Mouse (Mus musculus): Measurements from ENCODE around the gene Samd11. TPM values are rescaled to one million over a fixed set of nuclear protein-coding genes. Genes with fewer than 3 reads are reported as not detected.
A peak's percentile ranks its signal among the peaks of the same experiment; 100 is the strongest.

Gene Samd11
- 2.6 TPM in 2 replicates for polyA plus RNA-seq (2014; fragmentation: Nextera tagmentation; extraction: Ambion mirVana)

DNA sequence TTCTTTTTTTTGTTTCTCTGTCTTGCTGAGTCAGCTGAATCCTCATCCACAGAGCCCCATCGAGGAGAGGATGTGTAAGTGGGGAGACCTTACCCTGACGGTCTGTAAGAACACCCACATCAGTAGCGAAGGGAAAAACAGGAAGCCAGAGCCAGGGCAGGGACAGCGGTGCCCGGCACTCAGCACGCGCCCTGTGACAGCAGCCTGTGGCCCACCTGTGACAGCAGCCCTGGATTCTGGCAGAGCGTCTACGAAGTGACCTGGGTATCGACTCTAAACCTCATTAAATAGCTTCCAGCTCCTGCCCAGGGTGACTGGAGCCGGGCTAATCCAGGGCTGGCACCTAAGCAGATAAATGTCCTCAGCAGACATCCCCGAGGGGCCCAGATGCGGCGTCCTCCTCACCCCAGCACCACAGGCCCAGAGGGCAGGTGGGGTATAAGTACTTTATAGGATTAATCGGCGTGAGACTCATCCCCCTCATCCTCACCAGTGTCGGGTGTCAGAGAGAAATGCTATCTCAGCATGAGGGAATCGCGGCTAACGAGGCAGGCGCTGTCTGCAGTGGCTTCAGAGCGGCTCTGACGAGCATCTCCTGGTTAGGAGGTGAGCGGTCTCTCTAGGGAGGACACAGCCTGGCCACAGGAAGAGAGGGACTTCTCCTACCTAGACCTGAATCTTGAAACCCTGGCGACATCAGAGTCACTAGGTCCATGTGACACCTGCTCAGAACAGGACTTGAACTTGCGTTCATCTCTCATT, at the start of gene Samd11:
Samd11 (minus strand) TSS at position 580 of the 762 bp plus-strand sequence.
- no peaks in the 10 kb centered on the region for H3K36me3 ChIP-seq (ENCODE audit: control insufficient read depth, insufficient read depth, low read length)
- peak within 1 kb of the TSS; percentile 24 for H3K4me3 ChIP-seq (ENCODE audit: low read depth, low read length)
- DNase-seq (ENCODE audit: low spot score, missing footprints) = peak; percentile 91
- peak within 1 kb of the TSS; percentile 30; the same call in 1 of the 2 replicates for H3K9ac ChIP-seq (ENCODE audit: low read length)
- peak within 1 kb of the TSS; percentile 38 for H3K4me2 ChIP-seq
- ATAC-seq (ENCODE audit: low FRiP score) = peak; percentile 36
- no peak within 1 kb of the TSS for H3K27ac ChIP-seq (ENCODE audit: low read depth, low read length)
- H3K9me3 ChIP-seq (ENCODE audit: control insufficient read depth, low read length) = no peaks in the 10 kb centered on the region
- peaks cover 5% of the 10 kb centered on the region; the same call in 1 of the 2 replicates for H3K4me1 ChIP-seq (ENCODE audit: control insufficient read depth, insufficient read depth, low read length)
- H3K27me3 ChIP-seq (ENCODE audit: control insufficient read depth, insufficient read depth, low read length) = peaks cover 24% of the 10 kb centered on the region
- whole genome bisulfite sequencing = 1% methylated on average over 26 of the region's 26 CpGs

DNA sequence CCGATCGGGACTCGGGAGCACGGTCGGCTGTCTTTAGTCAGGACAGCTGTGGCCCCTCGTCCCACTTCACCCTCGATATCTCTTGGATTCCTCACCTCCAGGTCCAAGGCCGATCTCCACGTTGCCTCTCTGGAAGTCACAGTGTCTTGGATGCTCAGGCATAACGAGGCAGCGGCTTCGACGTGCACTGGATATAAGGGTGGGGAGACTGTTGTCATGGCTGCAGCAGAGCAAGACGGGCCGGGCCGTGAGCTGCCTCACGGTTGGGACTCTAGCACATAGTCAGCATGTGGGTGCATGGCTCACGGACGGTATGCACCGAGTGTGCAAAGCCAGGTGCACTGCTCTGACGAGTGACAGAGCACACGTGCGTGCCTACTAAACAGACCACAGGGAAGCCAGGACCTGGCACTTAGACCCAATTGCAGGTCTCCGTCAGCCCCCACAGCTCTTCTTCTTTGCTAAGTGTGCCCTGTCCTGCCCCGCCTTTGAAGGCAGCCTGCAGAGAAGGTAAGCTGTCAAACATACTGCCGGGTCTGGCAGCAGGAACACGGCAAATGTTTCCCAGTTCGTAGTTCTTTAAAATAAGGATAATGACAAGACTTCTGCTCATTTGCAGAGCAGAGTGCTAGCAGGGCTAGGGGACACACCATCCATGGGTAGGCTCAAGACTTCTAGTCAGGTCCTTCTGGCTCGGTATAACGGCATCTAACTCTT, 938 bp downstream of the Samd11 start:
- WGBS = 2% methylated on average over 28 of the region's 30 CpGs
- no peak overlapping the region for H3K27ac ChIP-seq (ENCODE audit: low read depth, low read length)
- no peaks in the 10 kb centered on the region for H3K9me3 ChIP-seq (ENCODE audit: control insufficient read depth, low read length)
- H3K9ac ChIP-seq (ENCODE audit: low read length) = peak overlapping the region; percentile 30; the same call in 1 of the 2 replicates
- peak overlapping the region; percentile 38 for H3K4me2 ChIP-seq
- H3K4me3 ChIP-seq (ENCODE audit: low read depth, low read length) = peak overlapping the region; percentile 24
- H3K36me3 ChIP-seq (ENCODE audit: control insufficient read depth, insufficient read depth, low read length) = no peaks in the 10 kb centered on the region
- peak; percentile 74 for ATAC-seq (ENCODE audit: low FRiP score)
- peaks cover 5% of the 10 kb centered on the region; the same call in 1 of the 2 replicates for H3K4me1 ChIP-seq (ENCODE audit: control insufficient read depth, insufficient read depth, low read length)
- peaks cover 24% of the 10 kb centered on the region for H3K27me3 ChIP-seq (ENCODE audit: control insufficient read depth, insufficient read depth, low read length)
- peak; percentile 93 for DNase-seq (ENCODE audit: low spot score, missing footprints)

DNA sequence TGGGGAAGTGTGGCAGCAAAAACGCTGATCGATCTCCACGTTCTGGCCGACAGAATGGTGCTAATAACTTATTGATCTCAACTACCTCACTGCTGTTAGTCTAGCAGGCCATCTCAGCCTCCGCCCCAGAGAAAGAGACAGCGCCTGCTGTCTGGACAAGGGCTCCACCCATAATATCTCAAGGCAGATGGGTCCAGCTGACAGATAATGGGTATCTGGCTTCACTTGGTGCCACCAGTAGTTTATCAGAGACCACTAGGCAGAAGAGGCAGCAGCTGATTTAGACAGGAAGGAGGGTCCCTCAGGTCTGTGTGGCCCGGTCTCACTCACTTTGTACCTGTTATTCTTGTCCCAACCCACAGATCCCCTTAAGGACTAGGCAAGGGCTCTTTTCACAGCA, 2.4 kb downstream of the Samd11 start:
- WGBS = 45% methylated on average over 7 of the region's 7 CpGs
- peaks cover 1% of the 10 kb centered on the region; the same call in 1 of the 2 replicates for H3K36me3 ChIP-seq (ENCODE audit: control insufficient read depth, insufficient read depth, low read length)
- DNase-seq (ENCODE audit: low spot score, missing footprints) (no peak), ATAC-seq (ENCODE audit: low FRiP score) (0 out of 2 replicates have a peak, but pooled peaks have one; percentile 30)
- no peak overlapping the region for H3K9ac ChIP-seq (ENCODE audit: low read length)
- no peak overlapping the region for H3K27ac ChIP-seq (ENCODE audit: low read depth, low read length)
- no peak overlapping the region for H3K4me2 ChIP-seq
- peaks cover 24% of the 10 kb centered on the region for H3K27me3 ChIP-seq (ENCODE audit: control insufficient read depth, insufficient read depth, low read length)
- no peak overlapping the region for H3K4me3 ChIP-seq (ENCODE audit: low read depth, low read length)
- H3K9me3 ChIP-seq (ENCODE audit: control insufficient read depth, low read length) = no peaks in the 10 kb centered on the region
- H3K4me1 ChIP-seq (ENCODE audit: control insufficient read depth, insufficient read depth, low read length) = peaks cover 5% of the 10 kb centered on the region; the same call in 1 of the 2 replicates

DNA sequence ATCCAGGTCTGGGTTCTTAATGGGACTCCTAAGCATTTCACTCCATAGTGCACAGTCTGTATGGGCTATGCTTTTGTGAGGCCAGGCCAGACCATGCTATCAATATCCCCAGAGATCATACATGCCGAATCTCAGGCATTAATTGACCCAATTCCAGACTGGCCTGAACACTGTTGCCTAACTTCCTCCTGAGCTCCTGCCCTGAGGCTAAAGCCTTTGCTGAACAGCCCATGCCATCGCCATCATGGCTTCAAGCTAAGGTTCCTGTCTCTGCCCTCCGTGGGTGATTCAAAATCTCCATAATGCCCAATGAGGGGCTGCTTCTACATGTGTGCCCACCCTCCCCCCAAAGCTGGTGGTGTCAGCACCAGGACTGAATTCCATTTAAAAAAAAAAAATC, 2.8 kb downstream of the Samd11 start:
- Histone ChIP-seq H3K36me3 (ENCODE audit: control insufficient read depth, insufficient read depth, low read length) (peaks cover 6% of the 10 kb centered on the region; the same call in 1 of the 2 replicates), H3K4me2 (no peak overlapping the region), H3K9ac (ENCODE audit: low read length) (no peak overlapping the region), H3K4me1 (ENCODE audit: control insufficient read depth, insufficient read depth, low read length) (peaks cover 5% of the 10 kb centered on the region; the same call in 1 of the 2 replicates), H3K9me3 (ENCODE audit: control insufficient read depth, low read length) (no peaks in the 10 kb centered on the region), H3K27me3 (ENCODE audit: control insufficient read depth, insufficient read depth, low read length) (peaks cover 24% of the 10 kb centered on the region), H3K4me3 (ENCODE audit: low read depth, low read length) (no peak overlapping the region), H3K27ac (ENCODE audit: low read depth, low read length) (0 out of 2 replicates have a peak overlapping the region, but pooled peaks have one; percentile 35)
- WGBS = 41% methylated on average over 3 of the region's 3 CpGs
- ATAC-seq (ENCODE audit: low FRiP score) (peak; percentile 25; the same call in 1 of the 2 replicates), DNase-seq (ENCODE audit: low spot score, missing footprints) (no peak)

DNA sequence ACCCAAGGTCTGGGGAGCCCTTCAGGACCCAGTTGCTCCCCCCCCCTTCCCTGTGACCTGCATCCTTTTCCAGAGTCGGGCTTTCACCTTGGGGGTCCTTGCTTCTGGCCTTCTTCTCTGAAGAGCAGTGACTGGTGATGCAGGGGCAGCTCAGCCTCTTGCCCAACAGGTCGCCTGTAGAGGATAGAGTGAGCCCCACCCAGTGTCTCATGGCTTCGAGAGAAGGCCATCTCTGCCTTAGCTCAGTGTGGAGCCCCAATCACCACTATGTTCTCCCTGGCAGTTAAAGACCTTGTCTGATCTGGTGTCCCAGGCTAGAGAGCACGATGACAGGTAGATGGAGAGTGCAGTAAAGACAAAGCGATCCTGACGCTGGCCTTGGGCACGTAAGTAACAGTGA, 3.3 kb downstream of the Samd11 start:
- Histone ChIP-seq H3K36me3 (ENCODE audit: control insufficient read depth, insufficient read depth, low read length) (peaks cover 6% of the 10 kb centered on the region; the same call in 1 of the 2 replicates), H3K27ac (ENCODE audit: low read depth, low read length) (peak overlapping the region; percentile 35; the same call in 1 of the 2 replicates), H3K9me3 (ENCODE audit: control insufficient read depth, low read length) (no peaks in the 10 kb centered on the region), H3K4me1 (ENCODE audit: control insufficient read depth, insufficient read depth, low read length) (peaks cover 5% of the 10 kb centered on the region; the same call in 1 of the 2 replicates), H3K4me3 (ENCODE audit: low read depth, low read length) (no peak overlapping the region), H3K9ac (ENCODE audit: low read length) (no peak overlapping the region), H3K4me2 (no peak overlapping the region), H3K27me3 (ENCODE audit: control insufficient read depth, insufficient read depth, low read length) (peaks cover 24% of the 10 kb centered on the region)
- 35% methylated on average over 7 of the region's 7 CpGs for WGBS
- DNase-seq (ENCODE audit: low spot score, missing footprints) = no peak
- no peak; the same call in 1 of the 2 replicates for ATAC-seq (ENCODE audit: low FRiP score)

DNA sequence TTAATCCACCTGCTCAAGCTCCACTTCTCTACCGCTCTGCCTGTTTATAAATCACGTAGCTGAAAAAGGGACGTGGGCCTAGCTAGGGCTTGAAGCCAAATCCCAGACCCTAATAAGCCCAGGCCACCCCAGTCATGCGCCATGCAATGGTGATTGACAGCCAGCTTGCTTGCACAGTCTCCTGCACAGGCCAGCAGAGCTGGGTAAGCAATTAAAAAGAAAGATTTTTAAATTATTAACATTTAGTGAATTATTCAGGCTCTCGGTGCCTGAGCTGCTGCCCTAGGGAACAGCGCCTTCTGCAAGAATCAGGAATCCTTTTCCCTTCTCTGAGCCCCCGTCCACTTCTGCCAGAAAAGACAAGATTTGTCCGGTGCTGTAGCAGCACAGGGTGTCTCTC, 4.4 kb downstream of the Samd11 start:
- Histone ChIP-seq H3K4me1 (ENCODE audit: control insufficient read depth, insufficient read depth, low read length) (peaks cover 5% of the 10 kb centered on the region; the same call in 1 of the 2 replicates), H3K27me3 (ENCODE audit: control insufficient read depth, insufficient read depth, low read length) (peaks cover 24% of the 10 kb centered on the region), H3K36me3 (ENCODE audit: control insufficient read depth, insufficient read depth, low read length) (peaks cover 12% of the 10 kb centered on the region; the same call in 1 of the 2 replicates), H3K9ac (ENCODE audit: low read length) (no peak overlapping the region), H3K4me3 (ENCODE audit: low read depth, low read length) (no peak overlapping the region), H3K27ac (ENCODE audit: low read depth, low read length) (no peak overlapping the region), H3K4me2 (no peak overlapping the region), H3K9me3 (ENCODE audit: control insufficient read depth, low read length) (no peaks in the 10 kb centered on the region)
- ATAC-seq (ENCODE audit: low FRiP score) = no peak
- 76% methylated on average over 8 of the region's 8 CpGs for WGBS
- no peak for DNase-seq (ENCODE audit: low spot score, missing footprints)

DNA sequence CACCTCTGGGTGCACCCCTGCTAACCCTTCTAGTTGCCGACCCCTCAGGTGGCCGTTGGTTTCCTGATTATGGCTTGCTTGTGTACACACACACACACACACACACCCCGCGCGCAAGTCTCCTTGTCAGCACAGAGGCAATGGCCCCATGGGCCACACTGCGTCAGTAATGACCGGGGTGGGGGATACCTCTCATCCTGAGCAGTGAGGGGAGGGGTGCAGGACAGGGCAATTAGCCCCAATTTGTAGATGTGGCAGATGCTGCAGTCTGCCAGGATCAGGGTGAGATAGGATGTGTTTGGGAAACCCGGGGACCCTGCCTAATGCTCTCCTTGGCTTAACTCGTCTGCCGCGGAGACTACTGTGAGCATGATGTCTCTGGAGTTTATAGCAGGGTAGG, 5.9 kb downstream of the Samd11 start:
- 63% methylated on average over 11 of the region's 11 CpGs for WGBS
- ATAC-seq (ENCODE audit: low FRiP score) (no peak), DNase-seq (ENCODE audit: low spot score, missing footprints) (no peak)
- Histone ChIP-seq H3K36me3 (ENCODE audit: control insufficient read depth, insufficient read depth, low read length) (peaks cover 20% of the 10 kb centered on the region), H3K4me3 (ENCODE audit: low read depth, low read length) (no peak overlapping the region), H3K9ac (ENCODE audit: low read length) (no peak overlapping the region), H3K9me3 (ENCODE audit: control insufficient read depth, low read length) (no peaks in the 10 kb centered on the region), H3K27ac (ENCODE audit: low read depth, low read length) (no peak overlapping the region), H3K4me1 (ENCODE audit: control insufficient read depth, insufficient read depth, low read length) (peaks cover 3% of the 10 kb centered on the region; the same call in 1 of the 2 replicates), H3K4me2 (no peak overlapping the region), H3K27me3 (ENCODE audit: control insufficient read depth, insufficient read depth, low read length) (peaks cover 11% of the 10 kb centered on the region)

DNA sequence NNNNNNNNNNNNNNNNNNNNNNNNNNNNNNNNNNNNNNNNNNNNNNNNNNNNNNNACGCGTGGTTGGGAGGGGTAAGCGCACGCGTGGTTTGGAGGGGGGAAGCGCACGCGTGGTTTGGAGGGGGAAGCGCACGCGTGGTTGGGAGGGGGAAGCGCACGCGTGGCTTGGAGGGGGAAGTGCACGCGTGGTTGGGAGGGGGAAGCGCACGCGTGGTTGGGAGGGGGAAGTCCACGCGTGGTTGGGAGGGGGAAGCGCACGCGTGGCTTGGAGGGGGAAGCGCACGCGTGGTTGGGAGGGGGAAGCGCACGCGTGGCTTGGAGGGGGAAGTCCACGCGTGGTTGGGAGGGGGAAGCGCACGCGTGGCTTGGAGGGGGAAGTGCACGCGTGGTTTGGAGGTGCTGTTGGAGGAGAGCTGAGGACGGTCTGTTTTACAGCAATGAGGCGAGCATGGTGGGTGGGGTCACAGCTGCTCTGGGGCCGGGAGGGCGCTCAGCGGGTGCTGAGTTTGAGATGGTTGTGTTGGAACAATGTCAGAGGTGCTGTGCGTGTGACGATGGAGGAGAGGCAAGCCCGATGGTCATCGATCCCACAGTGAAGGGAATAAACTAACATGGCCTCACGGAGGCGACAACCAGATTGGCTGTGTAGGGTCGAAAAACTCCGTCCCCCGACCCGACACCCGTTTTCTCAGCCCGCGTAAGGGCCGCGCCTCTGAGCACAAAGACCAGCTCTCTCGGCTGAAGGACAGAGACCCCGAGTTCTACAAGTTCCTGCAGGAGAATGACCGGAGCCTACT, 18.6 kb downstream of the Samd11 start:
- H3K9ac ChIP-seq (ENCODE audit: low read length) = peak overlapping the region; percentile 79
- WGBS = 26% methylated on average over 52 of the region's 60 CpGs
- H3K4me2 ChIP-seq = peak overlapping the region; percentile 89
- peak overlapping the region; percentile 92 for H3K4me3 ChIP-seq (ENCODE audit: low read depth, low read length)
- ATAC-seq (ENCODE audit: low FRiP score) = no peak
- no peaks in the 10 kb centered on the region for H3K9me3 ChIP-seq (ENCODE audit: control insufficient read depth, low read length)
- peaks cover 38% of the 10 kb centered on the region for H3K36me3 ChIP-seq (ENCODE audit: control insufficient read depth, insufficient read depth, low read length)
- no peak overlapping the region; the same call in 1 of the 2 replicates for H3K27ac ChIP-seq (ENCODE audit: low read depth, low read length)
- DNase-seq (ENCODE audit: low spot score, missing footprints) = peak; percentile 89
- no peaks in the 10 kb centered on the region for H3K27me3 ChIP-seq (ENCODE audit: control insufficient read depth, insufficient read depth, low read length)
- peaks cover 11% of the 10 kb centered on the region for H3K4me1 ChIP-seq (ENCODE audit: control insufficient read depth, insufficient read depth, low read length)
